9 mouse cellular contexts compared by ENCODE assay signal in the genomic region with DNA sequence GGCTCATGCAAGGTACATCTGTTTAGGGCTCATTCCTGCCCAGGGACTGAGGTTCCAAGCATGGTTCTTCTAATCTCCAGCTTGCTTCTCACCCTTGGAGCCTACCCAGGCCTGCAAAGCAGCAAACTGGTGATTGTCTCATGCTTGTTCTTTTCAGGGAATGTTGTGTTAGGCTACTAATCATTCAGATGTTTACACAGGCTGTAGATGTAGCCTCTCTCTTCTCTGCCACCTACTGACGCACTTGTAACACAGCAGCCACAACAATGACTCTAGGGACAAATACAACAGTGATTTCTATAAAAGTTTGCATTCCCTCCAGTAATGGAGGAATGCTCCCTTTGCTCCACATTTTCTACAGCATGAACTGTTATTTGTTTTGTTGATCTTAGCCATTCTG. TPM values are rescaled to one million over a fixed set of nuclear protein-coding genes. Genes with fewer than 3 reads are reported as not detected.
DNase-seq lines count a peak whose midpoint lies in the region; ATAC-seq and TF ChIP-seq lines count a peak whose summit lies in the region.
"Had no signal": no experiment of that assay in that cellular context is flagged by ENCODE, and none has a peak within 500 bp of the region (broad histone marks: within the 10 kb centered on the region; RNA-seq: fewer than 3 reads in every experiment).

No protein-coding gene starts in this region.

- no peak for ATAC-seq in limb, embryonic 14.5 days (ENCODE audit: low FRiP score, low read depth)
- ATAC-seq in G1E (ENCODE audit: extremely low read depth, insufficient number of reproducible peaks, low FRiP score, poor library complexity, severe bottlenecking) = peak; percentile 63

- 25% methylated on average over 1 of the region's 1 CpGs for whole genome bisulfite sequencing in limb, embryonic 14.5 days
- 37% methylated on average over 1 of the region's 1 CpGs for WGBS in limb, embryonic 10.5 days

- H3K27ac ChIP-seq in limb, embryonic 14.5 days (replicated peaks; ENCODE audit: low read depth, low read length) = no peak overlapping the region
- no peak overlapping the region for H3K27ac ChIP-seq in limb, embryonic 10.5 days
- H3K27ac ChIP-seq: hindbrain, embryonic 12.5 days had no signal

- no peak overlapping the region for H3K4me2 ChIP-seq in limb, embryonic 14.5 days (replicated peaks; ENCODE audit: low read depth, low read length, severe bottlenecking)
- H3K4me2 ChIP-seq: hindbrain, embryonic 12.5 days had no signal

- TF ChIP-seq POLR2A in limb, embryonic 14.5 days (IDR thresholded peaks at IDR 0.05; ENCODE audit: borderline replicate concordance, extremely low read depth, insufficient read depth, insufficient read length) = no peak
- no peak for TF ChIP-seq POLR2A in brain, embryonic 14.5 days (IDR thresholded peaks at IDR 0.05; ENCODE audit: borderline replicate concordance, extremely low read depth, insufficient read depth, insufficient read length, poor library complexity, severe bottlenecking)

- H3K9ac ChIP-seq in limb, embryonic 14.5 days (ENCODE audit: low read depth, low read length, severe bottlenecking) = no peak overlapping the region
- H3K9ac ChIP-seq: hindbrain, embryonic 12.5 days had no signal

- no peaks in the 10 kb centered on the region for H3K4me1 ChIP-seq in limb, embryonic 14.5 days (ENCODE audit: control insufficient read depth, insufficient read depth, low read length)
- H3K4me1 ChIP-seq in limb, embryonic 10.5 days = 0 out of 2 replicates have a peak, but pooled peaks cover 1% of the 10 kb centered on the region
- H3K4me1 ChIP-seq in G1E (ENCODE audit: insufficient read depth, low read depth, low read length) = peaks cover 11% of the 10 kb centered on the region
- H3K4me1 ChIP-seq: hindbrain, embryonic 12.5 days had no signal

- H3K27me3 ChIP-seq in limb, embryonic 14.5 days (ENCODE audit: control insufficient read depth, insufficient read depth, low read length) = no peaks in the 10 kb centered on the region
- H3K27me3 ChIP-seq in limb, embryonic 10.5 days (ENCODE audit: low read depth, poor library complexity, severe bottlenecking) = no peaks in the 10 kb centered on the region
- no peaks in the 10 kb centered on the region for H3K27me3 ChIP-seq in G1E (ENCODE audit: insufficient read depth, low read length)
- H3K27me3 ChIP-seq: hindbrain, embryonic 12.5 days had no signal

- no peaks in the 10 kb centered on the region for H3K9me3 ChIP-seq in limb, embryonic 14.5 days (ENCODE audit: control insufficient read depth, low read length)
- no peaks in the 10 kb centered on the region for H3K9me3 ChIP-seq in limb, embryonic 10.5 days (replicated peaks)
- no peaks in the 10 kb centered on the region for H3K9me3 ChIP-seq in G1E (replicated peaks)
- H3K9me3 ChIP-seq: hindbrain, embryonic 12.5 days had no signal

- TF ChIP-seq CTCF in G1E (IDR thresholded peaks at IDR 0.05; ENCODE audit: low read depth, low read length) = peak; percentile 12; the same call in 1 of the 2 replicates
- peak; percentile 38; the same call in 1 of the 2 replicates for TF ChIP-seq CTCF in brain, embryonic 14.5 days (IDR thresholded peaks at IDR 0.05; ENCODE audit: borderline replicate concordance, extremely low read depth, insufficient read depth, insufficient read length)

- no peaks in the 10 kb centered on the region for H3K36me3 ChIP-seq in limb, embryonic 14.5 days (ENCODE audit: control insufficient read depth, insufficient read depth, low read length)
- H3K36me3 ChIP-seq in limb, embryonic 10.5 days = no peaks in the 10 kb centered on the region
- H3K36me3 ChIP-seq in G1E (replicated peaks) = no peaks in the 10 kb centered on the region
- H3K36me3 ChIP-seq: hindbrain, embryonic 12.5 days had no signal

- DNase-seq in limb, embryonic 14.5 days (ENCODE audit: low spot score) = peak; percentile 11
- DNase-seq in limb, embryonic 10.5 days (ENCODE audit: low spot score) = no peak
- DNase-seq in G1E (ENCODE audit: low spot score) = no peak
- peak; percentile 39 for DNase-seq in brain, embryonic 14.5 days (ENCODE audit: low read depth)
- DNase-seq in naive thymus-derived CD4-positive, alpha-beta T cell, adult 2 months (ENCODE audit: low read depth) = peak; percentile 22
- no peak for DNase-seq in right cerebral cortex, adult 2 months (ENCODE audit: low spot score in 2 of 2)
- no peak for DNase-seq in thymus, adult 18-20 months

- H3K4me3 ChIP-seq in limb, embryonic 14.5 days (replicated peaks; ENCODE audit: low read length) = no peak overlapping the region
- H3K4me3 ChIP-seq in limb, embryonic 10.5 days = no peak overlapping the region
- H3K4me3 ChIP-seq in G1E (ENCODE audit: low read depth, low read length) = no peak overlapping the region
- H3K4me3 ChIP-seq: hindbrain, embryonic 12.5 days had no signal

RNA-seq across cellular contexts. Expression of a gene that starts 11.7 kb away (rescaled TPM):
- polyA plus RNA-seq in limb, embryonic 14.5 days (2012; rRNA removed) = not detected in 2 replicates
- polyA plus RNA-seq in limb, embryonic 14.5 days (2014; fragmentation: Nextera tagmentation; extraction: Ambion mirVana) = not detected in 2 replicates
- not detected in 2 replicates for polyA plus RNA-seq in limb, embryonic 10.5 days (2016; fragmentation: Nextera tagmentation; extraction: Ambion mirVana)
- total RNA-seq in G1E (2014; fragmentation: Nextera tagmentation) (not detected in 2 replicates), G1E (2017) (not detected in 2 replicates)
- polyA plus RNA-seq in G1E (2012) = not detected in 2 replicates
- not detected in 2 replicates for polyA plus RNA-seq in brain, embryonic 14.5 days (2012; rRNA removed)
- polyA plus RNA-seq: hindbrain, embryonic 12.5 days; limb, embryonic 11.5 days had no signal

RNA-seq across cellular contexts. Expression of a gene that starts 23.6 kb away (rescaled TPM):
- 107 and 125 TPM in 2 replicates for polyA plus RNA-seq in limb, embryonic 14.5 days (2012; rRNA removed)
- polyA plus RNA-seq in limb, embryonic 14.5 days (2014; fragmentation: Nextera tagmentation; extraction: Ambion mirVana) = 137 and 145 TPM in 2 replicates
- polyA plus RNA-seq in limb, embryonic 10.5 days (2016; fragmentation: Nextera tagmentation; extraction: Ambion mirVana) = 92.9 and 108 TPM in 2 replicates
- 93.5 and 94.2 TPM in 2 replicates for total RNA-seq in G1E (2014; fragmentation: Nextera tagmentation)
- 17.4 and 18.5 TPM in 2 replicates for total RNA-seq in G1E (2017)
- polyA plus RNA-seq in G1E (2012) = 2.2 and 3.3 TPM in 2 replicates
- polyA plus RNA-seq in brain, embryonic 14.5 days (2012; rRNA removed) = 102 and 108 TPM in 2 replicates

RNA-seq across cellular contexts. Expression of a gene that starts 32.4 kb away (rescaled TPM):
- 0.05 and 0.06 TPM in 2 replicates for polyA plus RNA-seq in limb, embryonic 14.5 days (2012; rRNA removed)
- polyA plus RNA-seq in limb, embryonic 14.5 days (2014; fragmentation: Nextera tagmentation; extraction: Ambion mirVana) = 0.15 TPM in 1 of 2 replicates, not detected in the other
- 0.11 TPM in 1 of 2 replicates, not detected in the other for polyA plus RNA-seq in limb, embryonic 10.5 days (2016; fragmentation: Nextera tagmentation; extraction: Ambion mirVana)
- not detected in 2 replicates for total RNA-seq in G1E (2014; fragmentation: Nextera tagmentation)
- 0.11 and 0.12 TPM in 2 replicates for total RNA-seq in G1E (2017)
- not detected in 2 replicates for polyA plus RNA-seq in G1E (2012)
- polyA plus RNA-seq in brain, embryonic 14.5 days (2012; rRNA removed) = 0.05 and 0.25 TPM in 2 replicates
- polyA plus RNA-seq: hindbrain, embryonic 12.5 days; limb, embryonic 11.5 days had no signal

RNA-seq across cellular contexts. Expression of a gene that starts 48.8 kb away (rescaled TPM):
- polyA plus RNA-seq in limb, embryonic 14.5 days (2012; rRNA removed) = not detected in 2 replicates
- not detected in 2 replicates for polyA plus RNA-seq in limb, embryonic 14.5 days (2014; fragmentation: Nextera tagmentation; extraction: Ambion mirVana)
- not detected in 2 replicates for polyA plus RNA-seq in limb, embryonic 10.5 days (2016; fragmentation: Nextera tagmentation; extraction: Ambion mirVana)
- total RNA-seq in G1E (2014; fragmentation: Nextera tagmentation) (not detected in 2 replicates), G1E (2017) (0.06 TPM in 1 of 2 replicates, not detected in the other)
- polyA plus RNA-seq in G1E (2012) = not detected in 2 replicates
- not detected in 2 replicates for polyA plus RNA-seq in brain, embryonic 14.5 days (2012; rRNA removed)
- polyA plus RNA-seq: hindbrain, embryonic 12.5 days; limb, embryonic 11.5 days had no signal

Comparison
In these comparisons a context has a peak if more than half of its experiments do, and no peak if none do; other contexts are left out.
1. DNase-seq: peak in limb, embryonic 14.5 days (single experiment), brain, embryonic 14.5 days (single experiment) and naive thymus-derived CD4-positive, alpha-beta T cell, adult 2 months (single experiment); none in limb, embryonic 10.5 days (single experiment), G1E (single experiment), right cerebral cortex, adult 2 months (0 of 2) and thymus, adult 18-20 months (0 of 2).
2. RNA of a gene that starts 23.6 kb away (polyA plus RNA-seq): 107 to 145 TPM in limb, embryonic 14.5 days, 92.9 to 108 TPM in limb, embryonic 10.5 days and 102 to 108 TPM in brain, embryonic 14.5 days; 2.2 to 3.3 TPM in G1E; every median in the first group is over 10 times any median in the second.